Mouse (Mus musculus) hindbrain, postnatal 0 days (tissue): Measurements from ENCODE around the gene Parp4. TPM values are rescaled to one million over a fixed set of nuclear protein-coding genes. Genes with fewer than 3 reads are reported as not detected.
A peak's percentile ranks its signal among the peaks of the same experiment; 100 is the strongest.

ENCODE experiments used
- ATAC-seq: fragments of 200-750 bp; cut with Nextera tagmentation; 2 replicates; pipeline ENCODE4 v1.8.0; 2017; ENCODE audit warnings: mild to moderate bottlenecking, moderate TSS enrichment, moderate library complexity
- DNase-seq: peaks from one replicate; pipeline ENCODE4 v3.0.0-alpha.2; 2015; ENCODE audit warnings: low spot score
- H3K27ac ChIP-seq: fragments of 300-500 bp; sonication (generic); 2 replicates; pipeline ENCODE4 v1.5.1; 2014; ENCODE audit warnings: mild to moderate bottlenecking
- H3K27me3 ChIP-seq: fragments of 300-500 bp; sonication (generic); 2 replicates; pipeline ENCODE4 v1.6.1; 2014; ENCODE audit warnings: low read length, mixed read lengths; ENCODE audit not compliant: insufficient read depth
- H3K36me3 ChIP-seq: fragments of 300-500 bp; sonication (generic); 2 replicates; pipeline ENCODE4 v1.6.1; 2014; ENCODE audit warnings: low read length, mixed read lengths; ENCODE audit not compliant: insufficient read depth
- H3K4me1 ChIP-seq: fragments of 300-500 bp; sonication (generic); 2 replicates; pipeline ENCODE4 v1.6.1; 2014; ENCODE audit warnings: antibody characterized with exemption, low read length, mixed read lengths; ENCODE audit not compliant: insufficient read depth
- H3K4me2 ChIP-seq: fragments of 300-500 bp; sonication (generic); 2 replicates; pipeline ENCODE4 v1.6.1; 2014; ENCODE audit warnings: low read depth, mild to moderate bottlenecking, low read length, moderate library complexity, mixed read lengths
- H3K4me3 ChIP-seq: fragments of 300-500 bp; sonication (generic); 2 replicates; pipeline ENCODE4 v1.5.1; 2014; ENCODE audit warnings: low read length
- H3K9ac ChIP-seq: fragments of 300-500 bp; sonication (generic); replicated peaks from 2 replicates; pipeline ENCODE4 v1.6.1; 2014; ENCODE audit warnings: mild to moderate bottlenecking, low read length, moderate library complexity, mixed read lengths
- H3K9me3 ChIP-seq: fragments of 300-500 bp; sonication (generic); 2 replicates; pipeline ENCODE4 v1.6.1; 2016; ENCODE audit warnings: low read length, mixed read lengths
- CTCF ChIP-seq: IDR thresholded peaks from 2 replicates; pipeline ENCODE4 v1.5.1; 2016; ENCODE audit warnings: antibody characterized with exemption, control low read depth, low read depth
- WGBS: fragments of 180-500 bp; shearing (Covaris S2); extraction: QIAGEN DNeasy Blood & Tissue Kit; methylation state at CpG from one replicate; pipeline ENCODE4 v1.1.7; 2014; 5-methylcytosine and 5-hydroxymethylcytosine counted together
- polyA plus RNA-seq: library from polyadenylated mRNA; unstranded; fragments of >200 nt; fragmentation: Nextera tagmentation; extraction: Ambion mirVana; gene quantifications from 2 replicates; pipeline ENCODE4 v1.2.1, GENCODE M21; 2015
- total RNA-seq: library from RNA; depleted of rRNA; stranded (reverse); fragments of >200 nt; gene quantifications from 2 replicates; pipeline ENCODE4 v1.2.3, GENCODE M21; 2014

Gene Parp4
- total and polyA plus RNA-seq, 2 experiments from 2014 or later = 0.78 to 1.6 TPM

- H3K36me3 ChIP-seq = no peaks in the 10 kb centered on the region
- H3K9ac ChIP-seq = no peak overlapping the region
- no peaks in the 10 kb centered on the region for H3K27me3 ChIP-seq
- H3K9me3 ChIP-seq = no peaks in the 10 kb centered on the region
- DNase-seq (no peak), ATAC-seq (no peak)
- peak overlapping the region; percentile 52 for H3K4me3 ChIP-seq
- no peaks in the 10 kb centered on the region for H3K4me1 ChIP-seq
- peak overlapping the region; percentile 74 for H3K4me2 ChIP-seq
- WGBS = 73% methylated on average over 18 of the region's 18 CpGs
- no peak for TF ChIP-seq CTCF
- H3K27ac ChIP-seq = no peak overlapping the region
Measured at GRCm38 (mm10) chr14:56575969-56576901, 816 bp downstream of the Parp4 start.

DNA sequence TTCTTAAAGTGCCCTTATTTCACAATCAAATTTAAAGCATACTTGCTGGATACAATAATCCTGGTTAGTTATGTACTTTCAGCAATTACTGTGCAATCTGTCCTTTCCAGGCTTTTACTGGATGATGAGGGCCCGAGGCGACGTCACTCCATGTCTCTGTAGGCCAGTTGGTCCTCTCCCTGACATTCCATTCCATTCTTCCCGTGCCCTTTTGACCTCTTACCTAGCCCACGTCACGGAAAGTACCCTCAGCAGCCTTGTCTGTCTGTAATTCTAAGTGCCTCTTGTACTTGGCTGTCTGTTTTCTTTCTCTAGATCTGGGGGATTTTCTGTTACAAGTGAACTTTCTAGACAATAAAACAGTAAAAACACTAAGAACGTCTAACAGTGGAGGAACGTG is 3.6 kb downstream of the Parp4 start:
- WGBS = 56% methylated on average over 8 of the region's 8 CpGs
- H3K9me3 ChIP-seq = no peaks in the 10 kb centered on the region
- no peak overlapping the region for H3K4me3 ChIP-seq
- no peak for DNase-seq
- no peak overlapping the region for H3K4me2 ChIP-seq
- no peak for TF ChIP-seq CTCF
- no peaks in the 10 kb centered on the region for H3K27me3 ChIP-seq
- H3K9ac ChIP-seq = no peak overlapping the region
- H3K36me3 ChIP-seq = no peaks in the 10 kb centered on the region
- no peak for ATAC-seq
- H3K4me1 ChIP-seq = no peaks in the 10 kb centered on the region
- no peak overlapping the region for H3K27ac ChIP-seq

- no peak overlapping the region for H3K9ac ChIP-seq
- ATAC-seq (no peak), DNase-seq (no peak)
- WGBS = 64% methylated on average over 5 of the region's 5 CpGs
- H3K27ac ChIP-seq = no peak overlapping the region
- no peak overlapping the region for H3K4me2 ChIP-seq
- no peaks in the 10 kb centered on the region for H3K9me3 ChIP-seq
- no peaks in the 10 kb centered on the region for H3K36me3 ChIP-seq
- H3K4me3 ChIP-seq = no peak overlapping the region
- no peaks in the 10 kb centered on the region for H3K4me1 ChIP-seq
- H3K27me3 ChIP-seq = no peaks in the 10 kb centered on the region
- TF ChIP-seq CTCF = no peak
Measured at GRCm38 (mm10) chr14:56581117-56581516, 5.7 kb downstream of the Parp4 start.

DNA sequence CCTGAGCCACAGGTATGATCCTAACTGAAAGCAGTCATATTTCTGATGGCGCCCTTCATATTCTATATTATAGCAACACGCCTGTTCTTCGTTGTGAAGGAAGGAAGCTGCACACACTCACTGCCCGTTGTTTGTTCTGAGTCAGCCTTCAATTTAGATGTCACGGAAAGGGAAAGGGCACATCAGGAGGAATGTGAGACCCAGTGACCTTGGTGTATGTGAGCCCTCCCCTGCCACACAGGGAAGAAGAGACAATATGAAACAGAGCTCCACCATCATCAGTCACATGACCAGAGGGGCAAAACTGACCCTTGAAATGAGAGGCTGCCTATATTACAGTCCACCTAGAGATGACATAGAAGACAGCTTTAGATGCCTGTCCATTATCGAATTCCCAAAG is 6.9 kb downstream of the Parp4 start:
- WGBS = 89% methylated on average over 6 of the region's 6 CpGs

DNA sequence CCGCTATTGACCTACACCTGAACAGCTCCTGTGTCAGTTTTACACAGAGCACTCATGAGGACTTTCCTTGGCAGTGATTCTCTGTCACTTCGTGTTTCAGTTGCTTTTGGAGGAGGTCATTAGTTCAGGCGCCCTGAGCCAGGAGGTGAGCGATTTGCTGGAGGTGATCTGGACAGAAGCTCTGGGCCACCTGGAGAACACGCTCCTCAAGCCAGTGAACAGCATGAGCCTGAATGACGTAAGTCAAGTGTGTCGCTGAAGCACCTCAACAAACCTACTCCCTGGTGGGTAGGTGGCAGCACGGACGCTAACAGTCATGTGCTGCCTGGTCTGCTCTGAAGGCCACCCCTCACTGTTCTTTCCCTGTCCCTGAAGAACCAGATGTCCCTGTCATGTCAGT is 16.8 kb downstream of the Parp4 start:
- no peaks in the 10 kb centered on the region for H3K27me3 ChIP-seq
- no peak for ATAC-seq
- no peak overlapping the region for H3K27ac ChIP-seq
- no peak overlapping the region for H3K9ac ChIP-seq
- DNase-seq = no peak
- no peaks in the 10 kb centered on the region for H3K9me3 ChIP-seq
- H3K4me3 ChIP-seq = no peak overlapping the region
- no peak for TF ChIP-seq CTCF
- H3K4me2 ChIP-seq = no peak overlapping the region
- no peaks in the 10 kb centered on the region for H3K36me3 ChIP-seq
- H3K4me1 ChIP-seq = no peaks in the 10 kb centered on the region
- WGBS = 92% methylated on average over 9 of the region's 9 CpGs

More for the DNA sequence above, 6.9 kb downstream of the Parp4 start:
- no peak overlapping the region for H3K4me2 ChIP-seq
- H3K4me1 ChIP-seq = no peaks in the 10 kb centered on the region
- TF ChIP-seq CTCF = no peak
- H3K27ac ChIP-seq = no peak overlapping the region
- H3K9me3 ChIP-seq = no peaks in the 10 kb centered on the region
- DNase-seq (no peak), ATAC-seq (no peak)
- no peaks in the 10 kb centered on the region for H3K36me3 ChIP-seq
- H3K27me3 ChIP-seq = no peaks in the 10 kb centered on the region
- H3K9ac ChIP-seq = no peak overlapping the region
- no peak overlapping the region for H3K4me3 ChIP-seq

GRCm38 (mm10) chr14:56594811-56595210 is 19.4 kb downstream of the Parp4 start:
- ATAC-seq (no peak), DNase-seq (no peak)
- H3K36me3 ChIP-seq = no peaks in the 10 kb centered on the region
- H3K4me2 ChIP-seq = no peak overlapping the region
- H3K9me3 ChIP-seq = no peaks in the 10 kb centered on the region
- H3K4me3 ChIP-seq = no peak overlapping the region
- H3K9ac ChIP-seq = no peak overlapping the region
- H3K4me1 ChIP-seq = no peaks in the 10 kb centered on the region
- H3K27me3 ChIP-seq = no peaks in the 10 kb centered on the region
- no peak for TF ChIP-seq CTCF
- H3K27ac ChIP-seq = no peak overlapping the region
- 98% methylated on average over 1 of the region's 1 CpGs for WGBS

GRCm38 (mm10) chr14:56598759-56599158 is 23.3 kb downstream of the Parp4 start:
- Histone ChIP-seq H3K27ac (no peak overlapping the region), H3K4me3 (no peak overlapping the region), H3K9ac (no peak overlapping the region), H3K4me2 (no peak overlapping the region), H3K9me3 (no peaks in the 10 kb centered on the region), H3K36me3 (no peaks in the 10 kb centered on the region), H3K27me3 (no peaks in the 10 kb centered on the region), H3K4me1 (no peaks in the 10 kb centered on the region)
- WGBS = 39% methylated on average over 6 of the region's 6 CpGs
- DNase-seq (peak; percentile 50), ATAC-seq (no peak)
- TF ChIP-seq CTCF = peak; percentile 68
